Comparison of ENCODE assay signal across 7 mouse cellular contexts in the genomic region with DNA sequence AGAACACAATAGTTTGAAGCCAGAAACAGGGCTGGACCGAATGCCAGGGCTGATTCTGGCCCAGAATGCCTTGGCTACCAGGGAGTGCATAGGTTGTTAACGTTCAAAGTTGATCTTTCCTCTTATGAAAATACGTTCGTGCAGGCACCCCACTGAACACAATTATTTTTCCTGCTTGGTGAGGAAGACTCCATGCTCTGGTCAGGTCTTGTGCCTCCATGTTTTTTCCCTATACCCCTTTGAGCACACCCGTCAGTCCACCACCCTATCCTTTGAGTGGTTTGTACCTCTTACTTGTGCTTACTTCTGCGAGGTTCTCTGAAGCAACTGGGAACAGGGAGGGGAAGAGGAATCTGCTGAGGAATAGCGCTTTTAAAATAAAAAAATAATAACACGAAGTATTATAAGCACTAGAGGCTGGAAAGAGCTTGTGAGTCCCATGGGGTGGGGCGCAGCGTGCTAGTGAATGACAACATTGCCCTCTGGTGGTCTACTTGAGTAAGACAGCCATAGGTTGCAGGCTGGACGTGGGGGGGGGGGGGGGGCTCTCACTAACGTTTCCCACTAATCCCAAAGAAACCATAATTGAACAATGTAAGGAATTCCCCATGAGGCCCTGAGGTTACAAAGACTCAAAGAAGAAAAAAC.
A peak's percentile ranks its signal among the peaks of the same experiment; 100 is the strongest.
DNase-seq lines count a peak whose midpoint lies in the region; ATAC-seq and TF ChIP-seq lines count a peak whose summit lies in the region.

No protein-coding gene starts in this region.

- 45% methylated on average over 12 of the region's 12 CpGs for WGBS in midbrain, embryonic 11.5 days

- peak; percentile 16 for DNase-seq in WW6 (ENCODE audit: low read depth, low spot score)
- peak; percentile 85 to 89 for DNase-seq in cerebellum, postnatal 10 days
- DNase-seq in gastrocnemius, adult 18-20 months (ENCODE audit: low spot score) = peak; percentile 69
- peak; percentile 81 for DNase-seq in induced T-regulatory cell, adult 2 months (ENCODE audit: low read depth)
- peak; percentile 59 to 64 for DNase-seq in left cerebral cortex, adult 2 months (ENCODE audit: extremely low spot score in 1 of 2, low spot score in 2 of 2)
- DNase-seq in midbrain, embryonic 11.5 days (ENCODE audit: low spot score, missing footprints) = peak; percentile 91
- DNase-seq in right cerebral cortex, postnatal 4 days = peak; percentile 63

- no peaks in the 10 kb centered on the region for H3K4me1 ChIP-seq in midbrain, embryonic 11.5 days (ENCODE audit: control insufficient read depth, insufficient read depth, low read length)

- H3K27me3 ChIP-seq in midbrain, embryonic 11.5 days (ENCODE audit: control insufficient read depth, insufficient read depth, low read length) = no peaks in the 10 kb centered on the region

- no peak overlapping the region; the same call in 1 of the 2 replicates for H3K4me3 ChIP-seq in left cerebral cortex, adult 2 months
- no peak overlapping the region for H3K4me3 ChIP-seq in midbrain, embryonic 11.5 days (ENCODE audit: low read depth, low read length)

- H3K27ac ChIP-seq in left cerebral cortex, adult 2 months = no peak overlapping the region
- no peak overlapping the region for H3K27ac ChIP-seq in midbrain, embryonic 11.5 days (ENCODE audit: low read depth, low read length)

- peak; percentile 70; the same call in 1 of the 2 replicates for ATAC-seq in midbrain, embryonic 11.5 days (ENCODE audit: low FRiP score)

- no peaks in the 10 kb centered on the region for H3K36me3 ChIP-seq in midbrain, embryonic 11.5 days (ENCODE audit: control insufficient read depth, insufficient read depth, low read length)

- intact Hi-C loops in left cerebral cortex, adult 2 months (cut with DNase I) = loop anchor here (2.0 to 10.0 kb wide), 3 partner anchors 266 to 888 kb away; no protein-coding TSS in a partner anchor

- H3K9ac ChIP-seq in midbrain, embryonic 11.5 days (ENCODE audit: low read length) = no peak overlapping the region

- TF ChIP-seq CTCF in left cerebral cortex, adult 2 months (IDR thresholded peaks at IDR 0.05) = peak; percentile 67

- no peaks in the 10 kb centered on the region for H3K9me3 ChIP-seq in midbrain, embryonic 11.5 days (ENCODE audit: control insufficient read depth, low read length)

- no peak overlapping the region for H3K4me2 ChIP-seq in midbrain, embryonic 11.5 days

Comparison
In these comparisons a context has a peak if more than half of its experiments do, and no peak if none do; other contexts are left out.
1. DNase-seq: peak in every context shown above with its lines; median percentile 91 in midbrain, embryonic 11.5 days; 87 in cerebellum, postnatal 10 days; 81 in induced T-regulatory cell, adult 2 months; 69 in gastrocnemius, adult 18-20 months; 63 in right cerebral cortex, postnatal 4 days; 62 in left cerebral cortex, adult 2 months; 16 in WW6.